Mouse (Mus musculus): ENCODE measurements around the gene Sult2a7.

Sult2a7 gene

GRCm38 (mm10) chr7:14494130-14494529 lies at the start of gene Sult2a7:
Gene Sult2a7, minus strand, starts transcription at chr7:14494230.
- DNase-seq = no peak

GRCm38 (mm10) chr7:14525280-14525679 lies 31.2 kb upstream of the Sult2a7 start:
- no peak for DNase-seq

GRCm38 (mm10) chr7:14522636-14523035 lies 28.6 kb upstream of the Sult2a7 start:
- DNase-seq = no peak

- no peak for DNase-seq
These were observed 24.3 kb upstream of the Sult2a7 start for GRCm38 (mm10) chr7:14518301-14518700.

GRCm38 (mm10) chr7:14492886-14493285 lies 1.1 kb downstream of the Sult2a7 start:
- no peak for DNase-seq

GRCm38 (mm10) chr7:14446534-14446933 lies 47.5 kb downstream of the Sult2a7 start, which contains the start of gene Sult2a8:
Gene Sult2a8, minus strand, starts transcription at chr7:14446769.
- DNase-seq = no peak

- no peak for DNase-seq
These were observed 54.4 kb downstream of the Sult2a7 start for GRCm38 (mm10) chr7:14439581-14439980.

- no peak for DNase-seq
These were observed 55.5 kb downstream of the Sult2a7 start for GRCm38 (mm10) chr7:14438484-14438883.

- DNase-seq = no peak
These were observed 56.0 kb downstream of the Sult2a7 start for GRCm38 (mm10) chr7:14438029-14438428.
